Mouse (Mus musculus) right cerebral cortex, postnatal 10 days (tissue): ENCODE data around the gene Kif17.
A peak's percentile ranks its signal among the peaks of the same experiment; 100 is the strongest.

ENCODE experiments used
- DNase-seq, 2 experiments: peaks; one replicate each; pipeline ENCODE4 v3.0.0; 2021; ENCODE audit warnings: low spot score in 2 of 2

Kif17 gene

DNA sequence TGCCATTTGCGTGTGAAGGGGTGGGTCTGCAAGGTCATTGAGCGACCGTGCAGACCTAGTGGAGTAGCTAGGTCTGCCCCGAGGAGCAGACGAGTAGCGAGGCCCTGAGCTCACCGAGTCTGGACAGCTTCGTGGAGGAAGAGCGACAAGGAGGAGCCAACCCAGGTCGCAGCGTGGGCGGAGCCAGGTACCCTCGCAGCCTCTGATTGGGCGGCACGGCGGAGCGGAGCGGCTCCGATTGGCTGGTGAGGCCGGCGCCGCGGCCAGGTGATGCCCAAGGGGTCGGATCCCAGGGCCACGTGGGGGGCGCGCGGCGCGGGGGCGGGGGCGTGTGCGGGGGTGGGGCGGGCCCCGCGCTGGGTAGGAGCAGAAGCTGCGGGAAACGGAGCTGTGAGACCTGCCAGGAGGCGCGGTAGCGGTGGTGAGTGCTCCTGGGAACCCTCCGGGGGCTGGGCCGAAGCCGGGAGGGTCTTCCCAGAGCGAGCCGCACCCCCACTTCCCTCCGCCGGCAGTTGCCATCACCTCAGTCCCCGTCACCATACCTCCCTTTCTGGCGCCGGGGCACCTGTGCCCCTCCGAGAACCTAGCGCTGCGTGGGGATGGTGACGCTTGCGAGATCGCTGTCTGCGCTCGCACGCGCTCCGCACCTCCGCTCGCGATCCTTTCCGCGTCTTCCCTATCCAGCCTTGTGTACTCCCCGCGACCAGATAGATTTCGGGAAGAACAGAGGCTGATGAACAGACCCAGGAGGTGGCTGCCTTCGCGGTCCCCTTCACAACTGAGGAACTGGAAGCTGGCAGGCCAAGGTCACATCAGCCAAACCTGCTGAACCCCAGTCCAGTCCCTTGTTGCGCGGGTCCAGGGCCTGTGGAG lies at the start of gene Kif17, which contains the start of gene Sh2d5:
Gene Kif17 (plus strand): TSS at position 348 of the 873 bp plus-strand sequence.
Gene Sh2d5 (plus strand): TSS at position 316 of the 873 bp plus-strand sequence.
- DNase-seq = peak; percentile 94 to 95

DNA sequence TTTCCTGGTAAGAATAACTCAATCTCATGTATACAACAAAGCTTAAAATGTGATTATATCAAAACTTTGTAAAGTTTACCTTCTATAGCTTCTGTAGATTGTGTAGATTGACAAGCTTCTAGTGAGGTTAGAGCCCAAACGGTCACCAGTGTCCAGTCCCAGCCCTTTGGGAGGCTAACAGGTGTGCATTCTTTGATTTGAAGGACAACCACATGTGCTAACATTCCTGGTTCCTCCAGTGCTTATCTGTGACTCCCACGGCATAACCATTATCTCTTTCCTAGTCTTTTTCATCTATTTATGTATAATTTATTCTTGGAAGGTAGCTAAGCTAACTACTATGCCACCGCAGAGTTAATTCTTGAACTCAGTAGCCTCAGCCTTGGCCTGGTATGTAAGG lies 49.5 kb upstream of the Kif17 start:
- DNase-seq = no peak

DNA sequence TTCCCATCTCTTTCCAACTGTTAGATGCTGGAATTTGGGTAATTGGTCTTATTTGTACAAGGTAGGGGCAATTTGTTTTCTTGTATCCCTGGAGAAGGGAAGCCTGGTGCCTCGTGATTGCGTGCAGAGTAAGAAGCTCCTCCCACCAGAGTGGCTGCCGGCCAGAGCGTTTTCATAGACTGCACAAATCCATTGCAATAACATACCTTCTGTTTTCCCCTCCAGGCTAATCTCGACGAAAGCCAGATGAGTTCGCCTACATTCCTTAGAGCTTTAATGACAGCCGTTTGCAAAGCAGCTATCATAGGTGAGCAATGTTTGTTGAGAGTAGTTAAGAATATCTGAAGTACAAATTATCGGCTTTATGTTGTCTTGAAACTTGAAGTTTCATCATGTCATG lies 48.5 kb upstream of the Kif17 start:
- no peak for DNase-seq

DNA sequence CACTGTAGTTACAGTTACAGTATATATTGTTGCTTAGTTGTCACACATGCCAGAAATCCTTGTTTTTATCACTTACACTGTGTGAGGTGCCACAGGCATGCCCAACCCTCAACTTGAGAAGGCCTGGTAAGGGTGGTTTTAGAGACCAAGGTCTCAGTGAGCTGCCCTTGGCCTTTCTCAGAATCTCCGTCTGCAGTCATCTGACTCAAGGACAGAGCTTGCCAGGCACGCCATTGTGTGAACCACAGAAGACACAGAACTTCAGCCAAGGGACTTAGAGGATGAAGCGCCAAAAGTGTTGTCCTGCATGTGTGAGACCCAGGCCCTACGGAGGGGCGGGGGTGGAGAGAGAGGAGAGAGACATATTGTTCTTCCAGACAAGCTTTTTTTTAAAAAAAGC lies 40.1 kb upstream of the Kif17 start:
- DNase-seq = no peak

DNA sequence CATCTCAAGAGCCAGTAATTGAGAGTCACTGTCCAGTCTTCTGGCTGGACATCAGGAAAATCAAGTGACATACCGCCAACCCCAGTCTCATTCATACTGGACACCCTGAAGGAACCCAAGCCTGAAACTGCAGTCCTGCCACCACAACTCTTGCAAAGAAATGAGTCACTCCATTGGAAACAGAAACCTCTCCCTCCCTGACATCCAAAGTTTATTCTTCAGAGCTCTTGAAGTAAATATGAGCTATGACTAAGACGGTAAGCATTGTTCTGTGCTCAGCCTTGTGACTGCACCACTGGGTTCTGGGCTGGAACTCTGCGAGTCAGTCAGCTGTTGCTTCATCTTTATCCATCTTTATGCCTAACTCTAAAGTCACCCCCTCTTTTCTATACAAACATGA lies 36.4 kb upstream of the Kif17 start:
- DNase-seq = no peak

DNA sequence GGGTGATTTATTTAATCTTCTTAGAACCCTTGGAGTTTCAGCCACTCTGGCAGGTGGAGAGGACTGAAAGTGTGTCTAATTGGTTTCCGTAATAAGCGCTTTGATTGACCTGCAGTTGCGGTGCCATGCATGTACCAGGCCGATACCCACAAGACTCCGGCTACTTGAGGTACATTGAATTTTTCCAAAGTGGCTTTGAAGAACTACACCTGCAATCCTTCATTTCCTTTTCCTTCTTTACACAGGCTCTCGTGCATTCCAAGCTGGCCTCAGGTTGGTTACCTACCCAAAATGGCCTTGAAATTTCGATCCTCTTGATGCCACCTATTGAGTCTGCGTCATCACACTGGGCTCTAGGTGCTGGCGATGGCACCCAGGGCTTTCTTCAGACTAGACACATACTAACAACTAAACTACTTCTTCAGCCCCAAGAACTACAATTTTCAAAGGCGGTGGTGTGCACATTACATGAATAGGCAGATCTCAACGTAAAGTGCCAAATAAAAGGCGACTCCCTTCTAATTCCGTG lies 34.5 kb upstream of the Kif17 start:
- DNase-seq = no peak

DNA sequence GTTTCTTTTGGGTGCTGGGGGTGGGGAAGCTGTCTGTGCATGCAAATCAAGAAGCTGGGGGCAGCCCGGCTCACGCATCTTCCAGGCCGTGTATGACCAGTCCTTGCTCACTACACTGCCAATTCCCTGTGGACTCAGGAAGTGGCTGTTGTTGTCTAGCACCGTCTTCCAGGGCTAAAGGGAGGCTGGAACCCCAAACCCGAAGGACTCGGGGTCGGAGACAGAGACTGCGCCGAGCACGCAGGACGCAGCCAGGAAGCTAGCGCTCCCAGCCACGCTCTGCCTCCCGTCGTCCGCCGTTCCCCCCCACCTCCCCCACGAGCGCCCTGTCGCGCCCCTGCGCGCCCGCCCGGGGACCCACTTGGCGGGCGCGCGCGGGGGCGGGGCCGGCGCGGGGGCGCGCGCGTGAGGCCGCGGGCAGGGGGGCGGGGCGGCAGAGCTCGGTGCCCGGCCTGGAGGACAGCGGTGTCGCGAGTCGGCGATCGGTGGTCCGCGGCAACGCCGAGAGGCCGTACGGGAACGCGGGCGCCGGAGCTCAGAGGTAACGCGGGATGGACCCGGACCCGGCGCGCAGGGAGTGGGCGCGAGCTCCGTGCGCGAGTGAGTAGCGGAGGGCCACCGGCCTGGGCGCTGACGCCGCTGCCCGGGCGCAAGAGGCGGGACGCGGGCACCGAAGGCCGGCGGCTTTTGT lies 33.9 kb upstream of the Kif17 start, which contains the start of gene Hp1bp3:
Gene Hp1bp3 (plus strand): TSS at position 97 of the 691 bp plus-strand sequence.
- peak; percentile 81 to 82 for DNase-seq

DNA sequence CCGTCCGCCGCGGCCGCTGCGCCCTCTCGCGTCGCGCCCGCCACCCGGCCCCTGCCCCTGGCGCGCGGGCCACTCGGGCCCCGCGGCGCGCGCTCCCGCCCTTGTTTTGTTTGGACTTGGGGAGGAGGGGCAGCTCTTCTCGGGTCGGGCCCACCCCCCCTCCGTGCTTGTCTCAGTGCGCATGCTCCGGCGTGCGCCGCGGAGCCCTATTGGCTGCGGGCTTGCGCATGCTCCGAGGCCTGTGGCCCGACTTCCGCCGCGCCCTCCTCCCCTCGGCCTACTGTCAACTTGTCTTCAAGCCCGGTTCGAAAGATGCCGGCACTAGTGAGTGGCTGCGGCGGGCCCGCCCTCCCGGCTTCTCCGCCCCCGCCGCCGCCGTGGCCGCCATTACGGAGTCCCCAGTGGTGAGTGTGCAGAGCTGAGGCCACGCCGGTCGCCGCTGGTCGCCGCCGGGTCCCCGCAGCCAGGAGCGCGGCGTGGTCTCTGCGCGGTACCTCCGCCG lies 33.3 kb upstream of the Kif17 start:
- peak; percentile 99 for DNase-seq

DNA sequence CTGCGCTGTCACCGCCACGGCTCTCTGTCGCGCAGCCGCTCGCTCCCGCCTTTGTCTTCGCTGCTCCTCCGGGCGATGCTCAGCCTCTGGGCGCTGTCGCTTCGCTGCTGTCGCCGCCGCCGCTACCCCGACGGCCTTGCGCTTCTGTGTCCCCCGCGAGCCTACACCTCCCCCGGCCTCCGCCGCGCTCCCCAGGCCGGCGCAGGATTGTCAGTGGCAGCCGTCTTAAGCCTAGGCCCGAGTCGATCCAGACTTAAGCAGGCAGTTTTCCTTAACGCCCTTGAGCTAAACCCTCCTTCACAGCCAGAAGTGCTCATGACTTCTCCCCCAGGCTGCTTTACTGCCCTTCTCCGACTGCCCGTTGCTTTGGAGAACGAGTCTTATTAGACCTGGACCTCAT lies 32.8 kb upstream of the Kif17 start:
- no peak for DNase-seq

DNA sequence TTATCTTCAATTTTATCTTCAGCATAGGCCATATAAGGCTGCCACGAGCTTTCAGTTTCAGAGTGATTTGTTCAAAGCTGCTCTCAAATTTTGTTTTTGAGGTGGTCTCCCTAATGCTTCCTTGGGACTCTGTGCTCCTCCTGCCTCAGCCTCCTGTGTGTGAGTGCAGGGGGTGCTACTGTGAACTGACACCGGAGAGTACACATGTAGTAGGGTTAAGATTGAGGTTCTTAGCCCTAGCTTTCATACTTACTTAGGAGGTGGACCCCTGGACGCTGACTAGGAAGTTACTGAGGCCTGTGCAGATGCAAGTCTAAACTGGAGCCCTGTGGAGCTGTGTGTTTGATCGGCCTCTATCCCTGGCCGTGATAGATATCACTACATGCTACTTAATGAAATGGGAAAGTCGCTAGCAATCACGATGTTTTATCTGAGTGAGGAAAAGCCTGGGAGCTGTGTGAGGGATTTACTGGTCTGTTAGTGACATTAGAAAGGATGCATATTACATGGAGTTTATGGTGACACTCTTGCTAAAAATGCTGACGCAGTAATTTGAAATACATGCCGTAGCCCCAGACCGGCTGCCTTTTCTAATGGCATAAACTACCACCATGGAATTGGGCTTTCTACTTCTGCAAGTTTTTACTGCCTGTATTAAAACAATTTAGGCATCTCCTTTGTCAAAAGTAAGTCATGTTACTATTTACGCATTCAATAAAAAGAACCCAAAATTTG lies 32.1 kb upstream of the Kif17 start:
- no peak for DNase-seq

DNA sequence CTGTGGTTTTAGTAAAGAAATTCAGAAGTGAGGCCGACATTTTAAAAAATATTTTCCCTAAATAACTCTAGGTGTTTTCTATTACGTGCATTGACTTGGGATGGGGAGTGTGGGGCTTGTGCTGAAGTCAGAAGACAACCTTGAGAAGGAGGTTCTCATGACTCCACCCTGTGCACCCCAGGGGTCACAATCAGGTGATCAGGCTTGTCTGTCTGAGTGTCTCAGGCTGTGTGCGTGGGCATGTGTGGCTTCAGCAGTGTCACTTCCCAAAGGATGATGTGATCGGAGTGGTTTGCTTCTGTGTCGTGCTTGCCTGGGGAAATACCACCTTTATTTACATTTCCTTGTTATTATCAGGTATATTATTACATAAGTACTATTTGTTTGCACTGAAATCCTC lies 30.9 kb upstream of the Kif17 start:
- no peak for DNase-seq

DNA sequence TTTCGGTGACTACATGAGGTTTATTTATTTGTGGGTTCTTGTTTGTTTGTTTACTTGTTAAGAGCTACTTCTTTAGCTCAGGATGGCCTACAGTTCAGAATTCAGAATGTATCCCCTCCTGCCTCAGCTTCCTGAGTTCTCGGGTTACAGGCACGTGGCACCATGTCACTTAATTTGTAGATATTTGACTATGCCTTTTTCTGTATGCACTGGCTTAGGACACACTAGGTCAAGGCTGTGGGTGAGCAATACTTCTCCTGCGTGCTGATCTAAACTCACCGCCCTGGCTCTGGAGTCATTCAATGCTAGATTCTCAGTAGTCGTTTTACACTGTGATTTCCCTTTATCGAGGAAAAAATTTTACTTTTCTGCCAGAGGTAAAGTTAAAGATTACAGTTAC lies 29.5 kb upstream of the Kif17 start:
- no peak for DNase-seq

DNA sequence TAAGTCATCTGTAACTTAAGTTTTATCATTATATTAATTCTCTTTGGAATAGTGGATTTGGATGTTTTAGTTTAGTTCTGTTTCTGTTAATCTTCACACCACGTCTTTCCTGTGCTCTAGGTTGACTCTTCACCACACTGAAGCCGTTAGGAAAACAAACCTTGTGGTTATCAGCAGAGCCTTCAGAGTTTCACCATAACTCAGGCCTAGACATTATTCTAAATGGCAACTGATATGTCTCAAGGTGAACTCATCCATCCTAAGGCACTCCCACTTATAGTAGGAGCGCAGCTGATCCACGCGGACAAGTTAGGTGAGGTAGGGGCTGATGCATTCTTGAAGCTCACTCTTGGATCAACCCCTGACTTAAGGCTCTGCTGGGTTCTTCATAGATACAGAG lies 28.8 kb upstream of the Kif17 start:
- no peak for DNase-seq

DNA sequence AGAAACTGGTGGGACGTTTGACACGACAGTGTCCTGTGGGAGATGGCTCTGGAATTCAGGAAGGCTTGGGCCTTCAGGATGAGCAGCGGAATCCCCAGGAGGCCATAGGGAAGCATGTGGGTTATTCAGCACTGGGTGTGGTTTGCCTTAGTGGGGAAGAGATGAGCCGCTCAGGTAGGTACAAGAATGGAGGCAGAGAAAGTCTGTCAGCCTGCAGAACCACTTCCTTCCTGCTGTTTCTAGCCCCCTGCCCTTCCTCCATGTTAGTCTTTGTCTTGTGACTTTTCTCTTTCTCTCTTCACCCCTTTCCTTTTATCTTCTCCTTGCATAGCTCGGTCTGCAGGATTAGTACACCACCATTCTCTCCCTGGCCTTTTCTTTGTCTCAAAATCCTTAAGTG lies 27.8 kb upstream of the Kif17 start:
- DNase-seq = no peak

DNA sequence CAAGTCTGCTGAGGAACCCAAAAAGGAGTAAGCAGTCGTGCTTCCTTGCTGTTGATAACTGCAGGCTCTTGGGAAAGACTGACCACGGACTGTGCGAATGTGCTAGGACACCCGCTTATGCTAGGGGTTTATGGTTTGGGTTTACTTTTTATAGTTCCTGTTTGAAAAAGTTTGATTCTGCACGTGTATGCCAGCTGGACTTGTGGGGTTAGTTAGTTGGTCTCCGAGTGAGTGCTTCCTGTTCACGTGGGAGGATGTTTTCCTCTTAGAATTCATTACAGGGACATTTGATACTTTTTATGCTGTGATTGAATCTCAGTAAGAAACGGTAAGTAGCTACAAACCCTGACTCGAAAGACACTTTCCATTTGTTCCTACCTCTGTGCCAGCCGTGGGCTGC lies 26.6 kb upstream of the Kif17 start:
- no peak for DNase-seq

DNA sequence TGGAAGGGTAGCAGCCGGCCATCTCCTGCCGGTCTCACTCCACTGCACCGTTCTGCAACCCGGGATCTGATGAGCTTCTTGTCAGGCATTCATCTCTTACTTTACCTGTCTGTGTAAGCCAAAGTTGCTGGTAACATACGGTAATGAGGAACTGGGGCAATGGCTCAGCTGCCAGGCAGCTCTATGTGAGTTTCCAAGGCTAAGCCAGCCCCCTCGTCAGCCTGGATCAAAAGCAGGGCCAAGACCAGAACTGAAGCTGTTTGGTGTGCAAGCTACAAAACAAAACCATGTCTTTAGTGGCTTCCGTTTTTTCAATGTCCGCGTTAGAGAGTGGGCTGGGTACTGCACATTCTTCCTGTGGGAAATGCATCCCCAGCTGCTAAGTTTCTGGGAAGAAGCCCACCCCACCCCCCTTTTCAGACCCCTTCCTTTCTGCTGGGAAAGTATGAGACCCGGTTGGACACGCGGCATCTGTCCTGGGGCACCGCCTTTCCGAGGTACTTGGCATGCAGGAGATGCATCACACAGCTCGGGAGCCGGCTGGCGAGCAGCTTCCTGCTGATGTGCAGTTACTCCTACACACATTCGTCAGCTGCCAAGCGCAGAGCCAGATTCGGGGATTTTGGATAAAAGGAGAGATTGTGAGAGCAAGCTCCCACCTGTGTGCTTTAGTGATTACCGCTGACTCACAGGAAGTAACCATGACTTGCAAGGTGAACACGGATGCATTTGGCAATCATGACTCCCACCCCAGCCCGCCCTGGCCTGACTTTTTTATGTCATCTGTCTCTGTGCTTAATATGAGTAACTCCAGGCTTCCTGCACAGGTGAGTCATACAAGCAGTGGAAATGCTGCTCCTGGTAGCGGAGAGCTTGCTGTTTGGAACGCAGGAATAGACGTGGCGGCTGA lies 3.2 kb upstream of the Kif17 start:
- peak; percentile 83 to 91 for DNase-seq

DNA sequence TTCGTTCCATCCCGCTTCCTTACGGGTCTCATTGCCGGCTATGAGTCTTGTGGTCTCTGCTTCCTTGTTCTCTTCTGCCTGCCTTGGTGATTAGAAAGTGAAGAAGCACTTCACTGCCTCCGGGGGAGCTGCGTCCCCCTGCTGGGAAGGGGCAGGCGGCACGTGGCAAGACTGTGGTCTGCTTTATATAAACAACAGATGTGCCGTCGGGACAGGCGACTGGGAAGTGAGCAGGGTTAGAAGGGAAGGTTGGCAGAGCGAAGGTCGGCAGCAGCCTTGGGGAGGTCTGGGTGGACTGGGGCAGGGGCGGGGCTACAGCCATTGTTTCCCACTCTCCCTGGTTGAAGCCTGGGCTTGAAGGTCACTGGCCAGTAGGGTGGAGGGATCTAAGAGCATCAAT lies 1.6 kb downstream of the Kif17 start:
- peak in 1 of 2 experiments; percentile 50 for DNase-seq

DNA sequence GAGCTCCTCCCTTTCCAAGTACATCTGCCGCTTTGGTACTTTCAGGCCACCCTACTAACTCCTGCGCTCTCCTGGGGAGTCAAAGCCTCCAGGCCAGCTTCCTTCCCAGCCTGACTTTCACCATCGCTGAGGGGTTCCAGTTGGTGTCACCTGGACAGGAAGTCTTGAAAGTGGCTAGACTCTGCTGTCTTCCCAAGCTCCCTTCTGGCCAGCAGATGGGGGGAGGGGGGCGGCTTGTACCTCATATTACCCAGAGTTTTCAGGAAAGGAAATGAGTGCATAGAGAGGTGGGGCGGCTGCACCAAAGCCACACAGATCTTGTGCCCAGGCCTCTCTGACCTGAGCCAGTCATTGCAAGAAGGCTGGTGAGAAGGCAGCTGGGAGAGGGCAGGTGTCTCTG lies 2.0 kb downstream of the Kif17 start:
- no peak for DNase-seq

DNA sequence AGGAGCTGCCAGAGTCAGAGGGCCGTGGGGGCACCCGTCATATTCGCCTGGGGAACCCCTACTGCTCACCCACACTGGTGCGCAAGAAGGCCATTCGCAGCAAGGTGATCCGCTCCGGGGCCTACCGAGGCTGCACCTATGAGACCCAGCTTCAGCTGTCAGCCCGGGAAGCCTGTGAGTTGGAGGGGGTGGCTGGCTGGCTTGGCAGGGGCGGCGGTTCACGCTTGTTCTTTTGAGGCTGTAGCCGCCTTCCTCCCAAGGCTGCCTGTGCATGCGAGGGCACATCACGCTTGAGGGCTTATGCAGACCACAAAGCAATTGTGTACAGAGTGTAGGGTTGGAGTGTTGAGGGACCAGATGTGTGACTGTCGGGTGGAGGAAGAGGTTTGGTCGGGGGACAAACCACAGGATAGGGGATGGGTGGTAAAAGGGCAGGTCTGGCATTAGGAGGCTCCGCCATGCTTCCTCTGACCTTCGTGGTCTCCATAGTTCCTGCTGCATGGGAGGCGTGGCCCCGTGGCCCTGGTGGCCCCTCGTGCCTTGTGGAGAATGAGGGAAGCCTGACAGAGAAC lies 7.0 kb downstream of the Kif17 start:
- DNase-seq = no peak

DNA sequence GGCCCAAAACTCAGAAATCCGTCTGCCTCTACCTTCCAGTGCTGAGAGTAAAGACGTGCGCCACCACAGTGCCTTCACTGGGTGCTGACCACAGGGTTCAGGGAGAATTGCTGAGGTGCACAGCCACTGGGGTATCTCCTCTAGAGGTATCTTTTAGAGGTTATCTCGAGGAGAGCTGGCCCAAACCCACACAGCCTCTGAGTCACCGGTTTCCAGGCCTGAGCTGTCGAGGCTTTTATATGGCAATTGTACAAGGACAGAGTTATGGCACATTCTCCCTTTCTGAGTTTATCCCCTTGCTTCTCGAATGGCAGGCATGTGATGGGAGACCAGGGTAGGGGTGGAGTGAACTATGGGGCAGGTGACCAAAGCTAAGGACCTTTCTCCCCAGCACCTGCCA lies 8.4 kb downstream of the Kif17 start:
- DNase-seq = no peak

DNA sequence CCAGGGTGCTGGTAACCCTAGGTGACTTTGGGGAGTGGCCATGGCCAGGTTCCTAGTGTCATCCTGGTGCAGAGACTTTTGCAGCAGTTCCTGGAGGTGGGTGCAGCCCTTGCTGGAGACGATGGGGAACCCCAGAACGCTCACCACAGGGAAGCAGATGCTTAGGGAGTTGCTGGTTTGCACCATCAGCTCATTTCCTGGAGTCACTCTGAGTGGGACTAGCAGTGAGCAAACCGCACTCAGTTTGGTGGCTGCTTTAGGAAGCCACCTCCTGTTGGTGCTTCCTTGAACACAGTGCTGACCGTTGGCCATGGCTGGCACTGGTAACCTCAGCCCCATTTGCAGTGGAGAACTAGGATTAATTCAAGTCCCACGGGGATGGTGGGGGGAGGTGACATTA lies 9.2 kb downstream of the Kif17 start:
- DNase-seq = no peak
